Mouse (Mus musculus): ENCODE measurements at regions not wholly inside any gene's neighbourhood (a gene's known extent, or its start where the extent isn't known, plus 50 kb on each side); places are given as distances from the start of the nearest gene placed in this dataset.

DNA sequence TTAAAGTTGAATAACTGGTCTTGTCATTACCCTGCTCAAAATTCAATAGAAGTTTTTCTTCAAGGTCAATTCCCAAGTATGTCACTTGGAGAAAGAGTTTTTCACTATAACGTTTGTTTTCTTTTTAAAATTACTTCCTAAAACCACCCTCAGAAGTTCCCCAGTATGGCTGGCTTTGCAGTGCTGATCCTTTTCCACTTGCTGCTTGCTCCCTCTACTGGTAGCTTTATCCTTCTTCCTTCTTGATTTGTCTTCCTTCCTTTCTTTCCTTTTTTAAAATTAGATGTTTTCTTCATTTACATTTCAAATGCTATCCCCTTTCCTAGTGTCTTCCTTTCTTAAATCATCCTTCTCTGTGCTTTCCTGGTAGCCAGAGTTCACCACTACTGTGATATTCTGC, 73.6 kb downstream of the Rtl3 start:
- no peak for DNase-seq (ENCODE audit: low spot score in 2 of 2)
- intact Hi-C loops (cut with DNase I), result loop anchor here (5.0 kb wide), 1 partner anchor 185 kb away; the partner anchor contains the start of gene Gm5127

All from left cerebral cortex, postnatal 36 days (tissue).